Mouse (Mus musculus): ENCODE results near the gene Atf3.
A peak's percentile ranks its signal among the peaks of the same experiment; 100 is the strongest.

Atf3 gene

DNA sequence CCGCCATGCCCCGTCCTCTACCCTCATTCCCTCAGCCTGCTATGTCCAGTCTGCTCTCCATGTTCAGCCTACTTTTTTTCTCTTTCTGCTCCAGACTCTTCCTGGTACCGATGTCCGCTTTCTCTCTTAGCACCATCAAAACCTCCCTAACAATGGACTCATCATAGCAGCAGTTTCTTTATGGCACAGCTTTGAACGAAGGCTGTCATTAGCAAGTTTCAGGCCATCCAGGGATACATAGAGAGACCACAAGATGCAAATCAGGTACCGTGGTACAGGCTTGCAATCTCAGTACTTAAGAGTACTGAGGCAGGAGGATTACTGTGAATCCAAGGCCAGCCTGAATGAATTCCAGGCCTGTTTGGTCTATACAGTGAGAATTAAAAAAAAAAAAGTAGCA is 25.1 kb downstream of the Atf3 start:
- DNase-seq (ENCODE audit: low spot score in 2 of 2), result no peak

DNA sequence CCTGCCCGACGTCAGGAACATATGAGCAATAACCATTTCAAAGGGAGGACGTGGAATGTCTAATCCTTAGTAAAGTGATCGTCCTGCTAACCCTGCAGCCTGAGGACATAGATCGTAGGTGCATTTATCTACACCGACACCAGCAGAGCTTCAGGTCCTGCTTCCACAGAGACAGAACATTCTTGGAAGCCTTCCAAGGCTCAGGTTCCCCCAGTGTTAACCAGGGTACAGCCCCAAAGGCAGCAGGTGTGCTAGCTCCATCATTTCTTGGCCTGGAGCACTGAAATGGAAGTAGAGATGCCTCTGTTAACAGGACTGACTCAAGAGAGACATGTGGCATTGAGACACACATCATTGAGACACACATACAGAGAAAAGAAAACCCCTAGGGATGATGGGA is 25.6 kb downstream of the Atf3 start:
- no peak for DNase-seq (ENCODE audit: low spot score in 2 of 2)

DNA sequence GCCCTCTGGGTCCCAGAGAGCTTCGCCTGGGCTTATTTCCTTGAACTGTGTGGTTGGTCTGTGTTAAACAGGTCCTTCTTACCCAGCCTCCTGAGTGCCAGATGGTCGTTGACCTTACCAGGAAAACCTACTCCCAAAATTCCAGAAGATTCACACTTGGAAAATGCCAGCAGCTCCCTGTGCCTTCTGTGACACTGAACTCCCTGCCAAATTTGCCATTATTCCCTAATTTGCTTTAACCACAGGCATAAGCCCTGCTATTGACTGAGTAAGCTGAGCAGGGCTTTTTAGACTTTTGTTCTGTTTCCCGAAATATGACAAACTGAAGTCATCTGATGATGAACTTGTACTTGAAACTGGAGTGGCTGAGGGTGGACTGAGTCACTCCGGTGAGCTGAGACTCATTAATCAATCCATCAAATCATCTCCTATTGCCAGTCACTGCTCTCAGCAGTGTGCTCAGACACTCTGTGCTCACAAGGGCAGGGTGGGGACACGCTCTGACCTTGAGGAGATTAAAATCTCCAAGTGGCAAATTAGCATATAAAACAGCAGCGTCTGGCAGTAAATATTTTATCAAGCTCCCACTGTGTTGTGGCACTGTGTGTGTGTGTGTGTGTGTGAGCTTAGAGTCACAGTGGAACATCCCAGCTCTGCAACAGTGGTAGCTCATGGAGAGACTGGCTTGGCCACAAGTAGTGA is 28.0 kb downstream of the Atf3 start:
- no peak for DNase-seq (ENCODE audit: low spot score in 2 of 2)

DNA sequence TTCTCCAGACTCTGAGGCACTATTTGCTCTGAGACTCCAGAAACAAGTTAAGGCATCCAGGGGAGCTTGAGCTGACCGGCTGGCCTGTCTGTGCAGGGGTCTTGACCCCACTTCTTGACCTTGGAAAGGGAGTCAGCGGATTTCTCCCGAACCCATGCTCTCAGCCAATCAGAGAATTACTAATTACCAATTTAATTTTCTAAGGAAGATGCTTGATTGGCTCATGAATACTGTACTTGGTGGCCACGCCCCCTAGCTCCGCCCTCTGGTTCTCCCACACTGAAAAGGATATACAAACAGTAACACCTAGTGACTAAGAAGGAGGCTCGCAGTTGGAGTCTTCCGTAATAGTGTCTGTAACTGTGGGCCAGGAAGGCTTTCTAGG is 31.5 kb downstream of the Atf3 start:
- no peak for DNase-seq (ENCODE audit: low spot score in 2 of 2)

DNA sequence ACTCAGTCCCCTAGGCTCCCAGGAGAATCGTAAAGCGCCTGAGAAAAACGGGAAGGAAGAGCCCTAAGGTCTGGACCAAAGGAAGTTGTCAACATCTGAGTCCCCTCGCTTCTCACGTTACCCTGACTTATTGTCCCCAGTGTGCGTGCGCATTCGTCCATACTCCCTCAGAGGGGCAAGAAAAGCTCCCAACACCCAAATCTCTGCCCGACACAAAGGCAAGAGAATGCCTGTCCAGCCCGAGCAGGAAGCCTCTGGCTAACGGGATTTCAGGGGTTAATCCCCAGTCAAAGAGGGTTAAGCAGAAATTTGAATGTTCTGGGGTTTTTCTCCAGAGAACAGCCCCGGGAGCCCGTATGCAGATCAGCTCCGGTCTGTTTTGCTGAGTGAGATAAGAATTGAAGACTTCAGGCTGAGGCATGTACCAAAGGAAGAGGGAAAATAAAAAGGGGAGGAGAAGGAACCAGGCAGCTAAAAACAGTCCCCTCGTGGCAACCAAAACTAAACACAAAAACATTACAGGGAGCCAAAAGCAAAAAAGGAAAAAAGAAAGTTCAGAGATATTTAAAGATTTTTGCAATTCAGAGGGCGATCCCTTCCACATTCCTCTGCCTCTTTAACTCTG is 32.0 kb downstream of the Atf3 start:
- no peak for DNase-seq (ENCODE audit: low spot score in 2 of 2)

DNA sequence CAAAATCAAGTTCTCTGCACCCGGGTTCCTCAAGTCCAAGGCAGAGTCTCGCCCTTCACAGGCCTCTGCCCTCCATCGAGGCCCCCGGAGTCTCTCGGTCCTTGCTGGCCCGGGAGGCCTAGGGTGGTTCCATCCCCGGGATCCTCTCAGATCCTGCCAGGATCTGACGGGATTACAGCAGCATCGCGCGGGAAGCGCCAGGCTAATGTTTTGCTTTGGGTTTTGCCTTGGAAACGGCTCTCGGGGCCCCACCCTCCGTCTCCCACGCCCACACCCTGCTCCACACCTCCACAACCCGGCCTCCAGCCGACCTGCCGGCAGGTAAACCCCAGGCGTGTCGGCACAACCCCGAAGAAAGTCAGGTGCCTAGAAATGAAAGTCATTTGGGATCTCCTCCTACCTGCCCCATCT is 33.0 kb downstream of the Atf3 start:
- no peak for DNase-seq (ENCODE audit: low spot score in 2 of 2)

DNA sequence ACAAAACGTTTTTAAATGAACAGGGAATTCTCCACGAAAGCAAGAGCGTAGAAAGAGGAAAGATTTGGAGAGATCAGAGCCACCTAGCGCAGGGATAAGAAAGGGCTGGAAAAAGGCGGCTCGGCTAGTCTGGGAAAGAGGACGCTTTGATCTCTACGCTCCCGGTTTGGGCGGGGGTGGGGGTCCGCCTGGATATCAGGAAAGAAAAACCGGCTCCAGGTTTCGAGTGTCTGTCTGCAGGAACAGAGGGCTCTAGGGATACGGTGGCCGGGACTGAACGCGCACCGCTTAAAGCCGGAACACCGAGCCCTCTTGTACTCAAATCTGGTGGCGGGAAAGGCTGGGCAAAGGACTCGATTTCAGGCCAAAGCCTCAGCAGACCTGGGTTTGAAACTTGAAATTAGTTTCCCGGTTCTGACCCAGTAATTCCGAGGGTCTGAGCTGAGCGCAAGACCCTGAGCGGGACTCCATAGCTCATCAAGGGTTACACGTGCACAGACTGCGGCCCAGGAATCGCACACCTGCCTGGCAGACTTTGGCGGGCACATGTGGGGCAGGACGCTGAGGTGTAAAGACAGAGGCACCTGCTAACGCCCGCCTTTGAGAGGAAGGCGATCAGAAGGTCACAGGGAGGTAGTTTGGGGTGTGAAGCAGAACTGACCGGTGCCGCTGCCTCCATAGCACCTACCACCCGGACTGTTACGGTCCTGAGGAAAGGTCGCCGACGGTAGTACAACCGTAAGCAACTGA is 33.6 kb downstream of the Atf3 start:
- no peak for DNase-seq (ENCODE audit: low spot score in 2 of 2)

DNA sequence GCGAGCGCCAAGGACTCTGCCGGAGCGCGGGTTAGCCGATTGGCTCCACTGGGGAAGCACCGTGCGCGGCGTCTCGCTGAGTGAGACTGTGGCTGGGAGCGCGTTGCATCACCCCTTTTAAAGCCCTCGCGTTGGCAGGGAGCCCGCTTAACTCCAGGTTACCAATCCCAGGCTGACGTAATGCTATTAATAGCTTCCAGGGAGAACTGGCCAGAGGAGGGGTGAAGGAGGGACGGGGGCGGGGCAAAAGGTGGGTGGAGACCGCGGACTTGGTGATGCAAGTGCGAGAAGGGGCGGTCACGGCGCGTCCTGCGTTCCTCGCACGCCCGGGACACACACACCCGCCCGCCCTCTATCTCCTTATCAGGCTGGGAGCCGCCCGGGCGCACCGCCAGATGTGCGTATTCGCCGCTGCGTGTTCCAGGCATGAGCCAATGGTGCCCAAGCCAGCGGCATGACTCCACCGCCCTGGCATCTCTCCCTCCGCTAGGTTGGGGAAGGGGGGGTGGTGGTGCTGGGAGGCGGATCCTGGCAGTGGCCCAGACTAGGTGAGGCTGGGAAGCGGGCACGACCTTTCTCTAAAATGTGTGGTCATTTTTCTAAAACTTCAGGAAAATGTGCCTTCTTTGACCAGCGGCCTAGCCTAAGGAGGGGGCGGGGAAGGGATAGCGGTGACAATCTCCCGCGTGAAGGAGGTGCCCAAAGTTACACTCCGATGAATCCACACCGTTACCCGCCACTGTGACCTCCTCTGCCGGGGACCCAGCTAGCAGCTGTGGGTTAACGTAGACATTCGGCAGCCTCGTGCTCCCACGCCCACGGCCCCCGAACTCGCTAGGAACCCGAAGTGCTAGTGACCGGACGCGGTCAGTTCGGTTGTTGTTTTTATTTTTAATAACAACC is 34.4 kb downstream of the Atf3 start:
- peak; percentile 76 to 80 for DNase-seq (ENCODE audit: low spot score in 2 of 2)

DNA sequence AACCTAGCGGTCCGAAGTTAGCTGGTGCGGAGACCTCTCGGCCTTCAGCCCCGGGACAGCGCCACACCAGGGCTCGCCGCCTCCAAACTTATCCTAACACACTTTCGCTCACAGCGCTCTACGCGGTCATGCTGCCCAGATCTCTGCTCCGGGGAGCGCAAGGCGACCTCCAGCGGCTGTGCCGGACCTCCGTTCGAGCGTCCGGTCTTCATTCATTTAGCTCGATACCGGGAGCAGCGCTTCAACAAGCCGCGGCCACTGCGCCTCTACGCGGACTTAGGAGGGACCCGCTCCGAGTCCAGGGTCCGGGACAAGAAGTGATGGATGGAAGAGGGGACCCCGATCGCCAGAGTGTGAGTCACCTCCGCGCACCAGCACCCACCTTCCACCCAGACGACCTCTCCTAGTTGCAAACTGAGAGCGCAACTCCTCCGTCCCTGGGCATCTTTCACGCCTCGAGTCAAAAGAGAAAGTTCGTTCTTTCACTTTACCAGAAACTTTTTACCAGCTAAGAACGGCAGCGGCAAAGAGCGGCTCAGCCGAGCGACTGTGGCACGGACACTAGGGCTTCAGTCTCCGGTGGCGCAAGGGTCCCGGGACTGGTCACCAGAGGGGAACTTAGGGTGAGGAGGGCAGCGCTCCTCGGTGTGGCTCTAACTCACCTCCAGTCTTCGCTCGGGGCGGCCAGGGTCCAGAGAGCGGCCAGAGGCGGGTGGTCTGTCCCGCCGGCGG is 35.2 kb downstream of the Atf3 start:
- peak in 1 of 2 experiments; percentile 20 for DNase-seq (ENCODE audit: low spot score in 2 of 2)

DNA sequence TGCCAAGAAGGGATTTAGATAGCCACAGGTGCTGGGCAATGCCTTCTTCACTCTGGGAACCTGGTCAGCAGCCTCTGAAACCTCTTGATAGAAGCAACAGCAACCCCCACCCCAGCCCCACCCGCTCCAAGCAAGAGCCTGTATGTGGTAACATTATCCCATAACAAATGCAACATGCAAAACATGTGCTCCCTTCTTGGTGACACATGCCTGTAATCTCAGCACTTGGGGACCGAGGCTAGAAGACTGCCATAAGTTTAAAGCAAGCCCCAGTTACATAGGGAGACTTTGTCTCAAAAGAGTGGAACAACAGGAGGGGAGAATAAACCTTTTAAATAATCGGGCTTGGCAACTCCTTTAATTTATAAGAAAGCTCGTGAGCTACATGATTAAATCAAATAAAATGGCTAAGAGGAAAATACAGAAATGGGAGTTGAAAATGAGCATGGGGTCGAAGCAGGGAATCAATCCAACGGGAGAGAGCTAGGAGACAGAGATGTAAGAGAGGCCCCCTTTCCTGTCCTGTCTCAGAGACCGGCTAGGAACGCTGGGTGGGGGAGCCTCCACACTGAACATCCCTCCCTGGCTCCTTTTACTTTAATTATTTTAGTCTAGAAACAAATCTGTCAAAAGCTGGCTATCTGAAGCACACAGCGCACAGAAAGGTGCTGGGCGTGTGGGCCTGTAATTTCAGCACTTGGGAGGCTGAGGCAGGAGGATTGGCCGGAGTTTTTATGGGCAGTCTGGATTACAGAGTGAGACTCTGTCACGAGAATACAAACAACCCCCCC is 36.2 kb downstream of the Atf3 start:
- no peak for DNase-seq (ENCODE audit: low spot score in 2 of 2)

DNA sequence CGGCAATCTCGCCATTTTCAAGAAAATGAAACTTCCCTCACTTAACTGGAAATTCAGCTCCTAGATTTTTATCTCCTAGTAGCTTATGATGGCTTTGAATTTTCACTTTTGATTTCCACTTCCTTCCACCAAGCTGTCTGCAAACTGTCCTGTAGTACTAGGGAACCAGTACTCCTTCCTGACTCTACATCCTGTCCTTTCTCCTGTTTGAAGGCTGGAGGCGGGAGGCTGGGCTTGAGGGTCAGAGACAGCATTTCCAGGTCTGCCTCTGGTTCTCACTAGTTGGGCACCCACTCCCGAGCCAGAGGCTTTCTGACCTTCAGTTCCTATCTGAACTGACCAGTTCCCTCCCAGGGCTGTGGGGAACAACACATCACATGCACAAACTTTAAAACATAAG is 37.4 kb downstream of the Atf3 start:
- DNase-seq (ENCODE audit: low spot score in 2 of 2), result no peak

DNA sequence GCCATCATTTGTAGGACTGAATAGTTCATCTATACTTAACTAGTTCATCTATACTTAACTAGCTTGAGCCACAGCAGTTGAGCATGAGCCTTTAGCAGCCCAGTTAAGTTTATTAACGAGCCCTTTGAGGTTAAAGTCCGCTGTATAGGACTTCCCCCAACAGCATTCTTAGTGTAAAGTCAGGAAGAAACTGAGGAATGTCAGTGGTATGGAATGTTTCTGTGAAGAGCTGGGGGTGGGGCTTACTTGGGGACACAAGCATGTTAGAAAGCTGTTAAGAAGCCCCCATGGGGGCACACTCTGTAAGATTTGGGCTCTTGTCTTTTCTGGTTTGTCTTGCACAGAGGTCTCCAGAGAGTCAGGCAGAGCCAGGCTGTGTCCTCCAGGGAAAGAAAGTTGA is 38.0 kb downstream of the Atf3 start:
- no peak for DNase-seq (ENCODE audit: low spot score in 2 of 2)

DNA sequence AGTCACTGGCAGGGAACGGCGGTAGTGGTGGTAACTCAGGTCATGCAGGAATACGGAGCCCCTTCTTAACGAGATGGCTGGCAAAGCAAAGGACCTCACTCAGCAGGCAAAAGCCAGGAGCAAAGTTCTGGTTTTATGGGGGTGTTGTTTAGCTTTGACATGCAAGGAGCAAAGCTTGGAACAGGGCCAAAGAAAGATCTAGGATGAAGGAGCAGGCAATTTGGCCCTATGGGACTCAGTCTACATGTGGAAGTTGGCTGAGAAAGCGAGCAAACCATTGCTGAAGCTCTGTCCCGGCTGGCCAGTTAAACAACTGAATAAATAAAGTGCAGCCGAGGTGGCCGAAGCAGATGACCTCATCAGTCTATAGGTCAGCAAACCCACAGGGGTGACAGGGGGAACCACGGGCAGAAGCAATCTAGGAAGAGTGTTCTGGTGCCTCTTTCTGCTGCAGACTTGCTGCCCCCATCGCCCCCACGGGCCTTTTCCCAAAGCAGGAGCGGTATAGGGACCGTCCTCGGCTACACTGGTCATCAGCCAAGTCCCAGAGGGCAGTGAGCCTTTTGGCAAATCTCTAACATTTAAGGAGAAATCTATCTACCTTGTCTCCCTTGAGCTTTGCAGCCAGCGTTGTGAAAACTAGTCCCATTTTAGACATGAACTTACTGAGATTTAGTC is 39.2 kb downstream of the Atf3 start:
- DNase-seq (ENCODE audit: low spot score in 2 of 2), result no peak

DNA sequence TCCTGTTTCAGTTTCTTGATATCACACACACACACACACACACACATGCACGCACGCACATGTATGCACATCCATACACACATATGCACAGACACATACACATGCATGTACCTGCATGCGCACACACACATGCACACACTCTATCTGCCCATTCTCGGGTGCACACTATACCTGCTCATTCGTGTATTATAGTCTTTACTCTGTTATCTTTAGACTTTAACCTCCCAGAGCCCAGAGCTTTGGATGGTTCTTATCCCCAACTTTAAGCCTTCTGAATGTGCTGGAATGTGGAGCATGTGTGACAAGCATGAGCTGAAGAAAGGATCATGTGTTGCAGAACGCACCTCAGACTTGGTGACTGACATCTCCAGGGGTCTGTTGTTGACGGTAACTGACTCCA is 41.0 kb downstream of the Atf3 start:
- no peak for DNase-seq (ENCODE audit: low spot score in 2 of 2)

DNA sequence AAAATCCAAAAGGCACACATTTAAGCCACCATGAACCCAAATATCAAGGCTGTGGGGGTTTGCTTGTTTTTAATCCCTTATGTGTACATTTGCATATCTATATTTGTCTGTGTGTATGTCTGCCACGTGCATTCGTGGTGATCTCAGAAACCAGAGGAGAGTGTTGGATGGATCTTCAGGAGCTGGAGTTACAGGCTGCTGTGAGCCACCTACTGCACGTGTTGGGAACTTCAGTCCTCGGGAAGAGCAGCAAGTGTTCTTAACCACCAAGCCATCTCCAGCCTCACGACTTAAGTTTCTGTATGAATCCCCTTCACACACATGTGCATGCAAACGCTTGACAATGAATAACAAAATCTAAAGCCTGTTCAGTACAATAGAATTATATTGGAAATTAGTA is 45.4 kb downstream of the Atf3 start:
- peak in 1 of 2 experiments; percentile 43 for DNase-seq (ENCODE audit: low spot score in 2 of 2)

DNA sequence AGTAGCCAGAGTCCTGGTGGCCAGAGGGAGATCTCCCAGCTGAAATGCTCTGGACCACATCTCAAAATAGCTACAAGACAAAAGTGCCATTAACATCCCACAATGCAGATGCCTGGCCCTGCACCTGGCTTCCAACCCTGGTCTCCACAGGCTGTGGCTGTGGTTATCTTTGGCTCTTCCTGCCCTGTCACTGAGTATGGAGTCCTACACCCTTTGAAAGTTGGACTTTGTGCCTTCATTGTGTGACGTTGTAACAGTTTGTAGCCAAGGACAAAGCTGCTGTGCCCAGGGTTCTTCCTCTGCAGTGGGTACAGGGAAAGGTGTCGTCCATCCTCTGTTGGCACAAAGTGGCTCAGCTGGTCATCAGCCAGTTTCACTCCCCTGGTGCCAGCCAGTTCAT is 47.4 kb downstream of the Atf3 start:
- DNase-seq (ENCODE audit: low spot score in 2 of 2), result no peak

DNA sequence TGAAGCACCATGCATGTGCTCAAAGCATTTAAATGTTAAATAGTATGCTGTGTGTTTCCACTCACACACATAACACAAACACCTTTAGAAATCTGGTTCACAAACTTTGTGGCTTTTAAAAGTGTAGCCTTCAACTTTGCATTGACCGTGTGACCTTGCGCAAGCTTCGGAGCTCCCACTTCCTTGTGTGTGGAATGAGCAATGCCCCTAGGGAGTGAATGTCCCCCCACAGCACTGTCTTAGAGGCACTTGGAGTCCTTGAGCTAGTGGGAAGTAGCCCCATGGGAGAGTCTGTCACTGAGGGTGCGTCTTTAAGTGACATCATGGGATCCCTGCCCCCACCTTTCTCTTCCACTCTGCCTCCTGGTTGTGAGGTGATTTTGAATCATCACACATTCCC is 51.6 kb downstream of the Atf3 start:
- DNase-seq (ENCODE audit: low spot score in 2 of 2), result no peak

DNA sequence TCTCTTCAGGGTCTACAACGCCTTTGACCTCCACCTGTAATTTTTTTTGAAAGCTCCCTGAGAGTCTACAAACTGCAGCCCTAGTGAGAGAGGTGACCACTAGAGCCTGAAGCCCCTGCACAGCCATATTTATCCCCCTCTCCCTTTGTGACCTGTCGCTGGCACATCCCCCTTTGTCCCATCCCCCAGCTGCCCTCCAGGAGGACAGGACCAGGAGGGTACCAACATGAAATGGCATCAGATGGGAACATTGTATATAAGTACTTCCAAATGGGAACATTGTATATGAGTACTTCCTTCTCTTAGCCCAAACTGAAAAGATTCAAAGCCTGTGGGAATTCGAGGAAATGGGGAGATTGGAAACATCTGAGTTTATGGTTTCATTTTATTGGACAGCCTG is 53.1 kb downstream of the Atf3 start, which contains the start of gene Fam71a:
TSS of gene Fam71a (minus strand) at position 101 of the 400 bp plus-strand sequence.
- no peak for DNase-seq (ENCODE audit: low spot score in 2 of 2)

DNA sequence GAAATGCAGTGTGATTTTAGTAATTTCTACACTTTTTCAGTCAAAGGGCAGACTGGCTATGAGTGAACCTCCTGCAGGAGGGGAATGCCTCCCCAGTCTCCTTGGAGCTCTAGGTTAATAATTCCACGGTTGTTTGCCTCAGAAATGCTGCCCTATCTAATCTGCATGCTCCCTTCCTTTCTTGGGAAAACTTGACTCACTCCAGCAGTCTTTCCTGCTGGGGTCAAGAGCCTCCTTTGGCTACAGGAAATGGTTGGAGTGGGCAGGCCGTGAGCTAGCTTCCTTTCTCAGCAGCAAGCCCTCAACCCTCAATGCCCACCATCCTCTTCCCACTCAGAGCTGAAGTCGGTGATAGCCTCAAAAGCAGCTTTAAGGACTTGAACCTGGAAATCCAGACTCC is 63.5 kb downstream of the Atf3 start:
- DNase-seq (ENCODE audit: low spot score in 2 of 2), result no peak

DNA sequence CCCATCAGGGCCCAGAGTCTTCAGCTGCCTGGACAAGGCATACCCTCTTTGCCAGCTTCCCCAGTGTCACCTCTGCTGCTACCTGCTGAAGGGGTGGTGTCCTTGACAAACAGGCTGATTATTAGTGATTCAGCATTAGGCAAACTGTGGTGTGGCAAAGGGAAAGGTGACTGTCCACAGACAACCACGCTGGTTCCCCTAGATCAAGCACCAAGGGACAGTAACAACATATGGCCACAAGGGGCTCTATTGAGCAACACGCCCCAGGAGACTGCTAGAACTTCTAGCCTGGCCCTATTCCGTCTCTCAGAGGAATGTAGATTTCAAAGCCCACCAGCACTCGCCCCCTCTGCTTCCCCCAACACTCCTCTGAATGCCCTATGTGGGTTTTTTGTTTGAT is 64.8 kb downstream of the Atf3 start:
- peak in 1 of 2 experiments; percentile 28 for DNase-seq (ENCODE audit: low spot score in 2 of 2)
